Mouse (Mus musculus) natural killer cell, adult 2 months (primary cell): ENCODE results near the gene Smoc1.

ENCODE experiments used
- DNase-seq, 2 experiments: peaks; one replicate each; pipeline ENCODE4 v3.0.0; 2022; ENCODE audit warnings: low spot score in 2 of 2

The Smoc1 gene

DNA sequence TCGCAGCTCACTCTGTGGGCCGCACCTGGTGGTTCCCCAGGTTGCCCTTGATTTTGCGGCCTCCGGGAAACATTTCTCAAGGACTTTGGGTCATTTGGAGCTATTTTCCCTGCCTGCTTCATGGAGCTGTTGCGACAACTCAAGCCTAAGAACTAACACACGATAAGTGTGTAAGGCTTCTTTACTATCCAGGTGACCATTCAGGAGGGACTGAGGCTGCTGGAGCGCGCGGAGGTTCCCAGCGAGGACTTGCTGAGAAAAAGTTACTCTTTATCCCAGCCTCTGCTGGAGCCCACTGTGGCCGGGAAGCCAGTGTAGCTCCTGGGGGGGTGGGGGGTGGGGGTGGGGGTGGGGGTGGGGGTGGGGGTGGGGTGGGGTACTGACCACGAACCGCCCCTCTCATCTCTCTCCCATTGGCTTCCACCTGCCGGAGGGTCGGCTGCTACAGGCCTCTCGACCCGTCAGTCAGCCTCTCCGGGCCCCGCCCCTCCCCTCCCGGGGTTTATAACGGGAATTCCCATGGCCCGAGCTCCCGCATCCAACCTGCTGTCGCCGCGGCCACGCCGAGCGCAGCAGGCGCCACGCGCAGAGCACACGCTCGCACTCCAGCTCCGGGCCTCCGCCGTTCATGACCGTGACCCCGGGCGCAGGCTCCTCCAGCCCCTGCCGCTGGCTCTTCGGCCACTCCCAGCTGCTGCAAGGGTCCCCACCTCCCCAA, at the start of gene Smoc1:
Gene Smoc1 (plus strand): TSS at position 532 of the 718 bp plus-strand sequence.
- DNase-seq = no peak

GRCm38 (mm10) chr12:80982326-80982725, 44.3 kb upstream of the Smoc1 start:
- peak; percentile 23 to 64 for DNase-seq

DNA sequence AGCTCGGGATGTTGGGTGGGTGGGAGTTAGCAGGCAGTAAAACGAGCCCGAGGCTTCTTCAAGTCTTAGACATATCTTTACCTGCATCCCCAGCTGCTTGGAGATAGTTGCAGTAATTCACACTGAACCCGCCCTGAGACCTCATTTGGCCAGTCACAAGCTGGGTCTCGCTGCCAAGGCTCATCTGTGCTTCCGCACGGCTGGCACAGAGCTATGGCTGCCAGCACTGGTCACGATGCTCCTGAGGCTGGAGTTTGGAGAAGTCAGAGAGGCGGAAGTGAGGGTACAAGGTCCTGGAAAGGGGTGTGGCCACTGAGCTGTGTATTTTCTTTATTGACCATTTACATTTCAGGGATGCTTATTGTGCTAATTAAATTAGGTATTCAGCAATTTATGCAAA, 42.9 kb upstream of the Smoc1 start:
- DNase-seq = no peak

DNA sequence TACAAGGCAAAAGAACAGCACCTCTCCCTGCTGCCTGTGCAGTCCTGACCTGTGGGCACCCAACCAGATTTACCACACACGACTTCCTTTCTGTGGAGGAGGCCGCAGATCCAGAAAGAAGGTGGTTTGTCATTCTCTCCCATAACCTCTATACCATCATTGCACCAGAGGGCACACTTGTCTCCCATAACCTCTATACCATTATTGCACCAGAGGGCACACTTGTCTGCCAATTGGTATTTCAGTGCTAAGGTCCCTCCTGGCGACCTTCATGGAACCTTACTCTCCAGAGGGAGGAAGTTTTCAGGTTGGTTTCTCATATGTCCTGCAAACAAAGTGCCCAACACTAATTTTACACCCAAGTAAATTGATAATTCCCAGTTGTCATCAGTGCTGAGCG, 40.0 kb upstream of the Smoc1 start:
- DNase-seq = no peak

DNA sequence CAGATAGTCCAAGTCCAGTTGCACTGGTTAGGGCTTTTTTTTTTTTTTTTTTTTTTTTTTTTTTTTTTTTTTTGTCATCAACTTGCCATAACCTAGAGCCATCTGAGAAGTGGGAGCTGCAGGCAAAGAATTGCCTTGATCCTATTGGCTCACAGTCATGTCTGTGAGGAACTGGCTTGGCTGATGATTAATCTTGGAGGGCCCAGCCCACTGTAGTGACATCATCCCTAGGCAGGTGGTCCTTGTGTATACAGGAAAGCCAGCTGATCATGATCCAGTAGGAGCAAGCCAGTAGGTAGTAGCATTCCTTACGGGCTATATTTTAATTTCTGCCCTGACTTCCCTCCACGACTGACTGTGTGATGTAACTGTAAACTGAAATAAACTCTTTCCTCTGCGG, 38.3 kb upstream of the Smoc1 start:
- DNase-seq = no peak

DNA sequence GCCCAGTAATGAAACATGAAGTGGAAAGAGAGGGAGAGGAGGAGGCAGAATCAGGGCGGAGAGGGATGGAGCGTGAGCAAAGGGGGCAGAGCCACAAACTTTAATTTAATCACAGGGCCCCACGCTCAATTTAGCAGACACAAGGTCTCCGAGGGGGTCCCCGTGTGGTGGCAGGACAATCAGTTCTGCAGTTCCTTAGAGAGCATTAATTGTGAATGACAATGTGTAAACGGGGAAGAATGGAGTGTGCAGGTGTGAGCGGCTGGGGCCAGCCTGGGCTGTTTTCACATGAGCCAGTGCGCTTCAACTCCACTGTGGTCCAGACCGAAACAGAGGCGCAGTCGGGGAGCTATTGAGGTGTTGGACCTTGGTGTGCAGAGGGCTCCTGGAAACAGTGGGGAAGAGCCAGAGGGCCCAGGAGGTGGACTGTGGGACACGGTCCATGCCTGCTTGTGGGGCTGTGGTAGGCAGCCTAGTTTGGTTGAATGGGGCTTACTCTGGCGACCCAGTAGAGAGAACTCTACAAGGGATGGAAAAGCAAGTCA, 35.6 kb upstream of the Smoc1 start:
- no peak for DNase-seq

GRCm38 (mm10) chr12:80991806-80992205, 34.8 kb upstream of the Smoc1 start:
- DNase-seq = peak in 1 of 2 experiments; percentile 53

GRCm38 (mm10) chr12:80992540-80993122, 34.0 kb upstream of the Smoc1 start:
- no peak for DNase-seq

- no peak for DNase-seq
Observed at GRCm38 (mm10) chr12:80993773-80994172, 32.8 kb upstream of the Smoc1 start.

DNA sequence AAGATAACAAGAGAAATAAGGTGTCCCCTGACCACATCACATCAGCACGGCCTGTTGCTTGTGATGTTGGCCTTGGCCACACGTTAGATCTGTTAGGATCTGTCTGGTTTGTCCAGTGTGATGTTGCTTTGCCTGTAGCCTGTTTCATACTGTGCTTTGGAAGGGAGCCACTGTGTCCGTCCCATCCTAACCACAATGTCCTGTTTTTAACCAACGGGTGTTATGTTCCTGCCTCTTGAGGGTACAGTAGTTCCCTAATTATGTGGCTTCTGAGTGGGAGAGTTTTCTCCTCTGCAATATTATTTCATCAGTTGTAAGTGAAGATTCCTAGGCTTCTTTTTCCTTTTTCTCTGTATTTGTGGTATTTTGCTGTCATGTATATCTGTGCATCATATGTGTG, 31.3 kb upstream of the Smoc1 start:
- DNase-seq = no peak

- no peak for DNase-seq
Observed at GRCm38 (mm10) chr12:80997652-80998051, 29.0 kb upstream of the Smoc1 start.

DNA sequence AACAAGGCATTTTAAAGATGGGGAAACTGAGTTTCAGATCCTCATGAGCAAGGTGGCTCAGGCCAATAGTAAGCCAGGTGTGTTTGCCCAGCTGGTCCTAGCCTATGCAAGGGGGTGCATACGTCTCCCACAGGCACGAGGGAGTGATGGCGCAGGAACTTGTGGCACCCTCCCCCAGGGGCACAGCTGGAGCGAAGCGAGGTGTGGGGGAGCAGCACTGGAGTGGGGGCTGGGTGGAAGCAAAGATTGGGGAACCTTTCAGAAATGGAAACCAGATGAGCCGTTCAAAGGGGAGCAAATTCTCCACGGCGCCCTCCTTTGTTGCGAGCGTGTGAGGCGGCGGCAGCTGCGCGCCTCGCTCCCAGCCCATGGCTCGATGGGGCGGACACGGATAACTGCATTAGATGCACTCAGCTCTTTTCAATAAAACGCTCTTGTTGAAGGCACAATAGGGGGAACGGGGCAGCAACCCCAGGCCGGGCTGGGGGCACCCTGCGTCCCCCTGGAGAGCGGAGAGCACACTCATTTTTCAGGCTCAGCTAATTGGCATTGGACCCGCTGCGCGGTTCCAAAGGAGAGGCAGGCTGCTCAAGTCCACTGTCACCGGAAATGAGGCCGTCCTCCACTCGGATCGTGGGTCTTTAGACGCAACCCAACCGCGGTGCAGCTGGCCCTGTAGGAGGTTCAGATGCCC, 27.9 kb upstream of the Smoc1 start:
- DNase-seq = peak in 1 of 2 experiments; percentile 36

GRCm38 (mm10) chr12:81000924-81001323, 25.7 kb upstream of the Smoc1 start:
- no peak for DNase-seq

DNA sequence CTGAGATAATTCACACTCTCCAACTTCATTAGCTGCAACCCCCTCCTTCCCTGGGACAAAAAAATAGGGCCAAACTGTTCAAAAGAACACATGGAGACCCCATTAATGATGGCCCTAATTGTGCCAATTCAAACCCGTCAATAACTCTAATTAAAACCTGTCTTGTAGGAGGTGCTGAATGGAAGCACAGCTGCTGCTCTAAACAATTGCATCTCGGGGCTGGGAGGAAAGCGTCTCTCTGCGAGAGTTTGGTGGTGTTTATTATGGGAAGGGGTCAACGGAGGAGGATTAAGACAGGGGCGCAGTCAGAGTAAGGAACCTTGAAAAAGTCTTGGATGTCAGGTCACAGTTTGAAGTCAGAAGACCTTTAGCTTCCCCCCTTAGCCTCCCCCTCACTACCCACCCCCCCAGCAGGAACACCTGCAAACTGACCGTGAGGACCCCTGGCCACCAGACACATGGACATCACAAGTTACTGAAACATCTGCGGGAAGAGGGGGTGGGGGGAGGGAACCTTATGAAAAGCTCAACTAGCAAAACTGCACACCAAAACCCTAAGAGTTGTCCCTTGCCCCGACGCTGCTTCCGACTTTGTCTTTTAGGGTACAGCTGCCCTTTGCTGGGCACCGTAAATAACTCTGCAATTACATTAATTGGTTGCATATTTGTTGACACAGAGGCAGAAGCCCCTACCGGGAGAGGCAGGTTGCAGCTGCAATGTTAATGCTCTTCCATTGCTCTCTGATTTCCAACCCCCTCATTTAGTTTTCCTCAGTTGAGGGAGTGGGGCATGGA, 23.6 kb upstream of the Smoc1 start:
- no peak for DNase-seq

DNA sequence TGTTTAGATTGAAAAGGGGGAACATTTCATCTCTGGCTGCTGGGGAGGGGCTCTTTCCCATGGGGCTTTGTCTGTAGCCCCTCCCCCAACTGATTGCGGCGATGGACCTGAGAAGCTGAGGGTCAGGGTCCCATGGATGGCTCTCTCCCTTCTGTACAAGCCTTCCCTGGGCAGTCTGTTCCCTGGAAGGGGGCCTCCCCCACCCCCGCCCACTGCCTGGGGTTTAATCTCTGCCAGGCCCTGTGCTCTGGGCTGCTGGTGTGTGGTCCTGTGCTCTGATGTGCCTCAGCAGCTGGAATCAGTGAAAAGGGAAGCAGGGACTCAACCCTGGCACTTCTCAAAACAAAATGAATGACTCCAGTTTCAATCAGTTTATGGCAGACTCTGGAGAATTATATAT, 16.8 kb upstream of the Smoc1 start:
- DNase-seq = no peak

- no peak for DNase-seq
Observed at GRCm38 (mm10) chr12:81011994-81012393, 14.6 kb upstream of the Smoc1 start.

GRCm38 (mm10) chr12:81013496-81013895, 13.1 kb upstream of the Smoc1 start:
- no peak for DNase-seq

DNA sequence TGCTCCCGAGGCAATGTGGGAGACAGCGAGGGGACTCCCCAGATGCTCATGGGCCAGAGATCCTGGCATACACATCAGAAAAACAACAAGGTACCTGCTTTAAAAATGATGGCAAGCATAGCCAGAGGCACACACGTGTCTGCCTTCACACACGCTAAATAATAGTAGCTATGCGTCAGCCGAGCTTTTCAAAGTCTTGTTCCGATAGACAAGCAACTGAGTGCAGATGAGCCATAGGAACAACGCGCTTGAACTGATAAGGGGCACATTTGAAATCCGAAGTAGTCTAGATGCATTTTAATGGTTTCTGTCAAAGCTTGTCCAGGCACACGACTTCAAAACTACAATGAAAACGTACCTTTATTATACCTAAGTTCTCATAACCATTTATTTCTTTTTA, 9.0 kb upstream of the Smoc1 start:
- no peak for DNase-seq

GRCm38 (mm10) chr12:81018516-81019279, 7.9 kb upstream of the Smoc1 start:
- DNase-seq = no peak

- no peak for DNase-seq
Observed at GRCm38 (mm10) chr12:81019280-81019935, 7.2 kb upstream of the Smoc1 start.

DNA sequence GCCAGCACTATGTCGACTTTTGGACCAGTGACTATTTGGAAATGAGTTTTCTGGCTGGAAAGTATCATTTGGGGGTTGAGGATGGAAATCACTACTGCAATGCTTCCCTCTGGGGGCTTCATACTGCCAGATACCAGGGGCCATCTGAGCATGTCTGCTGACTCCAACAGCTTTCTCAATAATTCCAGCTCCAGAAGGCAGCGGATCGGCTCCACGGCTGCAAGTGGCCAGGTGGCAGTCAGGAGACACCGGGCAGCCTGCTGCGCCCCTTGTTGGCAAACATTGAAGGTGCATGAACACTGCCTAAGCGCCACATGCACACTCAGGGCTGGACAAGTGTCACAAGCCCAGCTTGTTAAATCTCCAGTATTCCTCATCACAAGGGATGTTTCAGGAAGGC, 2.2 kb upstream of the Smoc1 start:
- DNase-seq = no peak
